Mouse (Mus musculus) hematopoietic stem cell, adult 5-6 weeks (primary cell): ENCODE measurements around the gene Kcnmb4. TPM values are rescaled to one million over a fixed set of nuclear protein-coding genes. Genes with fewer than 3 reads are reported as not detected.

Experiments used
- ATAC-seq, 2 experiments: fragments of 125-278 bp in 1 of 2; replicated peaks in 1 of 2; 2 replicates each; pipeline ENCODE4 v1.8.0; 2016 to 2017; ENCODE audit warnings: inconsistent platforms in 2 of 2, mild to moderate bottlenecking in 2 of 2, moderate number of reproducible peaks in 2 of 2, low read depth in 1 of 2, moderate TSS enrichment in 1 of 2; ENCODE audit not compliant: low FRiP score in 2 of 2, poor library complexity in 2 of 2, severe bottlenecking in 2 of 2, insufficient read depth in 1 of 2, low TSS enrichment in 1 of 2
- total RNA-seq: library from RNA; stranded (forward); fragments of 172-1452, 232-1000 nt; gene quantifications from 2 replicates; pipeline ENCODE4 v1.2.3, GENCODE M21; 2017

The Kcnmb4 gene
- total RNA-seq, 1 experiment from 2014 or later: not detected

DNA sequence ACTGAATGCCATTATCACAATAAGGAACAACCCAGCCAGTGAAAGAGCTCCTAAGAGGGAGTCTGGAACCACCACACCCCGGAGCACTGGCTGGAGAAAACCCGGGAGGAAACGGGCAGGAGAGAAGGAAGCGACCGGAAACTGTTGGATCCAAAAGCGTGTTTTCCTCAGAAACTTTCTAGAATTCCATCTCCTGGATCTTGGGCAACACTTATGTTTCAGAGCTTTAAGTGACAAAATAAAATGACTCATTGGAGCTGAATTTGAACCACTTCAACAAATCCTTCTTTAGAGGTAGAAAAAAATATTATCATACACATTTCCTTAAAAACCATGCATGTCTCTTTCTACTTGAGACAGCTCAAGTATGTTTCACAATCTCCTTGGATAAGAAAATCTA, 52.7 kb downstream of the Kcnmb4 start:
- no peak for ATAC-seq

DNA sequence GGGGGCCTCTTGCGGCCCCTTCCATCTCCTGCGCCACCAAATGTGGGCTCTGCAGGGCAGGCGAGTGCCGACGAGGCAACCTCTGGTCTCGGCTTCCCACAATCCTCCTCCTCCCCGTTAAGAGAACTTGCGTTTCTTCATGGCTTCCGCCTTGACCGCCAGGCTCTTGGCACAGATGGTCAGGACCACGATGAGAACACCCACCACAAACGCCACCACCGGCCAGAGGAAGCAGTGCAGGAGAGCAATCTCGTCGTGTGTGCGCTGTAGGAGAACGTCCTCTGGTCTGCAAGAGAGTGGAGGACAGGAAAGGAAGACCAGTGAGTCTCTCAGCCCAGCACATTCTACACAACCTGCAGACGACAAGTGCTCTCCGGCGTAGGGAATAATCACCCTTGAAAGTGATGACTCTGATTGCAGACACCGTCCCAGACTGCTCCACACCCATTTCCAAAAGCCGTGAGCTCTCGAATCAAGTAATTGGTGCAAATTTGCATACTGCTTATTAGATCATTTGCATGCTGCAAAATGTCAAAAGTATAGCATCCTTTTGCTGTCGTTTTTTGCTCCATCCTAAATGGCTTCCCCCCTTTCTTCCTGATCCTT, 55.5 kb downstream of the Kcnmb4 start:
- no peak for ATAC-seq

DNA sequence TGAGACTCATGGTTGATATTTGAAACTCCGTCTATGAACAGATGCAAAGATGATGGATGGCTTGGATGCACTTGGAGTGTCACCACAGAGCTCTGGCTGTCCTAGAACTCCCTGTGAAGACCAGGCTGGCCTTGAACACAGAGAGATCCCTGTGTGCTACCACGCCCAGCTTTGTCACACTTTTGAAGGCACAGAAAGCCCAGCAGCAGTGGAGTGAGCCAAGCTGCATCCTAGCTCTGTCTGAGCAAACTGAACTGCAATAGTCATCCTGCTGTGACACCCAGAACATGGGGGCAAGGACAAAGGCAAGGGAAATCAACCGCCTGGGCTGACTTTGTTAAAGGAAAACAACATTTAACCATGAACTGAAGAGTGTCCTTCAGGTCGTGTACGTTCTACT, 57.0 kb downstream of the Kcnmb4 start:
- no peak for ATAC-seq

DNA sequence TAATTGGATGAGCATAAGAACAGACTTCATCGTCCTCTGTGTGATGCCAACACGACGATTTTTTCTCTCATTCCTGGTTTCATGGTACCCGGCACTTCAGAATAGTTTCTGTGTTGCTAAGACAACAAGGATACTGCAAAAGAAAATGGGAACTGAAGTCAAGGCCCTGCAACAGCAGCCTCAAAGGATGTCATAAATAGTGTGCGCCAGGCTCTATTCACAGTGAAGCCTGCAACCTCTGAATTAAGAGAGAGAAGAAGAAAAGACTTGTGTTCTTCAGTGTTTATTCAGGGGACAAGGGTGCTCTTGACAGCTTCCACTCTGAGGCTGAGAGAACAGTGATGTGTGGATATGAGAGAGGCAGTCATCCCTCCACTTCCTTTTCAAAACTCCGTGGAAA, 57.5 kb downstream of the Kcnmb4 start:
- no peak for ATAC-seq

DNA sequence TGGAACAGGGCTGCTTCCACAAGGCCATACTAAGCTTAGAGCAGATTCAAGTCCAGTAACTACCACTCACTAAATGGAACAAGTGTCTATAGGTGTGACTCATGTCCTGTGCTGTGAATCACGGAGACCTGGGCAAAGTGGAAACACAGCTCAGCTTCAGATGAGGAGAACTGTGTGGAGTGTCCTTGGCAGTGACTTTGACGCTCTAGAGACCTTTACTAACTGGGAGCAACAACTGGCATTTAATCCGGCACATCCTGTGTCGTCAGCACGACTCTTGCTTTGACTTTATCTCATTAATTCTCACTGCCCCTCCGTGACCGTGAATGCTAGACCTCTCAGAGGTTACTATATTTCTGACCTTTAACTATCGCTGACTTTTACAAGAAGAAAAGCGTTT, 62.9 kb downstream of the Kcnmb4 start:
- ATAC-seq: no peak

DNA sequence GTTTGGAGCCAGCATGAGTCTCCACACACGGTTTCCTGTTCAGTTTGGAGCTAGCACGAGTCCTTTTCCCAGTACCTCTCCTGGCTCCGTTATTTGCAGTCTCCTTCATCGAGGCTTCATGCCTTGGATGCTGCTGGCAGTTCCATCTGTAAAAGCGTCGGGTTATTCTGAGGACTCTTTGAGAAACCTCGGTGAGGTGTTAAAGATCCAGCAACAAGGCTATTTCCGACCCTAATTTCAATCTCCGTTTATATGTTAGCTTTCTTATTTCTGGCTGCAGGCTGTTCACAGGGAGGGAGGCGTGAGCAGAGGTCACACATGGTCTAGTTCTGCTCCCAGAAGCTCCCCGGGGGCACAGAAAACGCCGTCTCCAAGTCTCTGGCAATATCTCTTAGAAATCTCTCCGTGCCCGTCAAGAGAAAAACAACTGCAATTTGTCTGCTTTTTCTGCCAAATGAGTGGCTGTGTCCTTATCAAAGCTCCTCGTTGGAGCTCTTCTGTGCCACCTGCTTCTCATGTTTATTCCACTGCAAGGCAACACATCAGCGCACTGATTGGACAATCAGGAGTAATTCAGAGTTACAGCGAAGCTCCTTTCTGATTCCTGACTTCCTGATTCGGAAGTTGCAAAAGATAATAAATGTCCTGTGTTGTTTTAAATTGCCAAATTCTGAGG, 65.9 kb downstream of the Kcnmb4 start:
- no peak for ATAC-seq

DNA sequence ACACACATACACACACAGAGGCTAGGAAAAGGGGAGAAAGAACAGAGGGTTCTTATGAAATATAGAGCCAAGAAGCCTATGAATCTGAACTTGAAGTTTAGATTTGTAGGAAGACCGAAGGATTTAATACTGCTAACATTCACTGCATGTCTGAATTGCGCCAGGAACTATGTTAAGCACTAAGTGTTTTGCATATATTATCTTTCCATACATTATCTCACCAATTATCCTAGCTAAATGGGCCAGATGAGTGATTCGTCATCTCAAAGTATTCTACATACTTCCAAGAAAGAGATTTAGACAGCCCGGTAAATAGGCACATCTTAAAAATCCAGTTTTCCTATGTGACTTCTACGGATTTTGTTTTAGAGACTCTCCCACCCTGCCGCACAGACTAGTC, 68.7 kb downstream of the Kcnmb4 start:
- ATAC-seq: no peak

DNA sequence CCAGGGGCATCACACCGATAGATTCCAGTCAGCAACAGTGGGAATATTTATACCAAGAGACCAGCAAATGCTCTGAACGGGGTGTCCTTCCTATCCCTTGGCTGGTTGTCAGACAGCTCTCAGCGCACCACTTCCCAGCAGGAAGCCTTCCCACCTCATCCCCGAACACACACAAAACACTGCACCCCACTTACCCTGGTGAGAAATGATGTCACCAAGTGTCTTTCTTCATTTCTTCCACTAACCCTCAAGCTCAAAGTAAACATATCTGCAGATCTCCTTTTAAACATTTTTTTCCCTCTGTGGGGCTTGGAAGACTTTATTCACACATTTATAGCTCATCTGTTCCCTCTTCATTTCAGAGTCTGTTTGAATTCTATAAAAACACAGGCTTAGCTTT, 70.0 kb downstream of the Kcnmb4 start:
- no peak for ATAC-seq

DNA sequence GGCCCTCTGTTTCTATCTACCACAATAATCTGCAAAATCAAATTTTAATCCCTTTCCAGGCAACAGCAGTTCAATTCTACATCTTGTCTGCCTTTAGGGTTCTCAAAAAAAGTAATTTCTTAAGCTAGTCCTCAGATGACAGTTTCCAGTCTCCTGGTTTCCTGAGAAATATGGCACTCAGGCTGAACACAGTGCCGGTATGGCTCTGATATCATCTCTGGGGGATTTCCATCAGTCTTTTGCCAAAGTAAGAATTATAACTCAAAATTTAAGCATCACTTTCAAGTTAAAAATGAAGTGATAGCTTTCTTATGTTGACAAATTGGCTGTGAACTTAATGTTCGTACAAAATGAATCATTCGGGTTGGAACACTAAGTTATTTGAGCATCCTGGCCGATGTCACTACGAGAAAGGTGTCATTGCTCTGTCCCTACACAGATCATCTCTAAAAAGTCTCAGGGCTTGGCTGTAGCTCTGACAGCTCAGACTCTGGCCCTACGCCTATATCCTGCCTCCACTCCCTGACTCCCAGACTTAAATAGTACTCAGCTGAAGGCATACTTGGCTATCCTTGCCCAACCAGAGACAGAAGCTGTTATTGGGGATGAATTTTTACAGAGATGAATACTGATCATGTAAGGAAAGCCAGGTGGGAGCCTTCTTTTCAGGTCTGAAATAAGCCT, 70.8 kb downstream of the Kcnmb4 start:
- ATAC-seq: no peak

DNA sequence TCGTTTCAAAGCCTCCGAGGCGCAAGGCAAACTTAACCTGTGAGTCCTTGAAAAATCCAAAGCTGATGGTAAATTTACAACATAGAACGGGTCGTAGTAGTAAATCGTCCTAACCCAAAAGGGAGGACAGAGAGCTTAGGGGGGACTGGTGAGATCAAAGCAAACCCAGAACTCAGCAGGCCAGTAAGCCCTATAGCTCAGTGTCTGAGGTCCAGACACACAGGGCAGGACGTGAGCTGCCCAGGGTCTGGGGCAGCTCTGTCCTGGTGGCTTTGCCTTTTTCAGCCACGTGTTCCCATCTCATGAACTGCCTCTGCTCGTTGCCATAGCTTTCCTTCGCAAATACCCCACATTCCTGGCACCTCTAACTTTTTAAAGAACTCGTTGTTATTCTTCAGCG, 75.7 kb downstream of the Kcnmb4 start:
- no peak for ATAC-seq

DNA sequence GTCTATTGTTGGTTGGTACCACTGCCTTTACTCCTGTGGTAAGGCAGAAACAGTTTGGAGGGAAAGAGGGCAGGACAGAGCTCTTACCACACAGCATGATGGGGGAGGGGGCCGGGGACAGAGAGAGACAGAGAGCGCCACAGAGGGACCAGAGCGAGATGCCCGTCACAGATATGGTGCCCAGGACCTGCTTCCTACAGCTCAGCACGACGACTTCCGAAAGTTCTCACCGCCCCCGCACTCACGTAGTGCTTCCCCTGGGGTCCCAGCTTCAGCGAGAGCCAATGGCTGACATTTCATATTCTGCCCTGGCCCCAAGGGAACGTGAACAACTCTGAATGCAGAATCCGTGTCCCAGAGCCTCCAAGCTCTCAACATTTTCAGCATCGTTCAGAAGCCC, 76.1 kb downstream of the Kcnmb4 start:
- ATAC-seq: 0 out of 4 replicates have a peak, but pooled peaks of 1 of the 2 experiments have one; percentile 5

DNA sequence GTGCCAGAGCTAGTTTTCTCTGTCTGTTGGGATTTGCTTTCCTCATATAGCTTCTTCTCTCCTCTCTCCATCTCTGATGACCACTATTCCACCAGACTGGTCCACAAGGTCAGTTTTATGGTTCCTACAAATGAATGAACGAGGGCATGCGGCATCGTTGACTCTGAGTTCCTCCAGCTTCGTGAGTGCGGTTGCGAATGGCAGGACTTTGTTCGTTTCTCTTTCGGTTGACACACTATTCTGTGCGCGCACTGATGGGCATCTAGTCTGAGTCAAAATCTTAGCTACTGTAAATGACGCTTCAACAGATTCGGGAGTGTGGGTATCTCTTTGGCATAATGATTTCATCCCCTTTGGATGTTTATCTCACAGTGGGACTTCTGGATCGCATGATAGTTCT, 76.7 kb downstream of the Kcnmb4 start:
- no peak for ATAC-seq

DNA sequence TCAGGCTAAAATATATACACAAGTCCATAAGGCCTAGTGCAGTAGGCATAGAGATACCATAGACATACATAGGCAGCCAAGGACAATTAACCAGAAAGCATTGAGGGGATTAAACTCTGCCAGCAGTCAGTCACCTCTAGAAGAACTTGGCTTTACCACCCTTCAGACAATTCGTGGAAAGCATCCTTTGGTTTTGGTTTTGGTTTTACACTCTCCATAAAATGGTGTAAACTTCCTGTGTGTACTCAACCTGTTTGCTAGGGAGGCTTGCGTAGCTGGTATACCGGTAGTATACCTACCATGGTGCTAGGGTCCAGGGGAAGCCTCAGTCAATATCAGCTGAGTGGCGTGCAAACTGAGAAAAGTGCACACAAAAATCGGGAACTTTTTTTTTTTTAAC, 77.4 kb downstream of the Kcnmb4 start:
- no peak for ATAC-seq

DNA sequence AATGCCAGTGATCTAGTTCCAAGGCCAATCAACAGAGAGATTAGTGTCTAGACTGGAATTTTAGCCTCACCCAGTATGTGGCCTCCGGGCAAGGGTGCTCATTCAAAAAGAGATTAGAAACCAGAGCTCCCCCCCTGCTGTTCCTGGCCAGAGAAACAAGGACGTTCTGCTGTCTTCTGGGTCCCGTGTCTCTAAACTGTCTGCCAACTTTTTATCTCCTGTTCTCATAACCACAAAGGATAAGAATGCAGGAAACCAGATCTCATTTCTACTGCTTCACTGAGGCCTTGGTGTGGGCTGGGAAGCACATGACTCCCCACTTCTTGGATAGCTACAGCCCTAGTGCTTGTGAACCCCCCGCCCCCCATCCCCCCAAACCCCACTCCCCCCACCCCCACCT, 79.1 kb downstream of the Kcnmb4 start:
- 0 out of 4 replicates have a peak, but pooled peaks of 1 of the 2 experiments have one; percentile 44 for ATAC-seq

DNA sequence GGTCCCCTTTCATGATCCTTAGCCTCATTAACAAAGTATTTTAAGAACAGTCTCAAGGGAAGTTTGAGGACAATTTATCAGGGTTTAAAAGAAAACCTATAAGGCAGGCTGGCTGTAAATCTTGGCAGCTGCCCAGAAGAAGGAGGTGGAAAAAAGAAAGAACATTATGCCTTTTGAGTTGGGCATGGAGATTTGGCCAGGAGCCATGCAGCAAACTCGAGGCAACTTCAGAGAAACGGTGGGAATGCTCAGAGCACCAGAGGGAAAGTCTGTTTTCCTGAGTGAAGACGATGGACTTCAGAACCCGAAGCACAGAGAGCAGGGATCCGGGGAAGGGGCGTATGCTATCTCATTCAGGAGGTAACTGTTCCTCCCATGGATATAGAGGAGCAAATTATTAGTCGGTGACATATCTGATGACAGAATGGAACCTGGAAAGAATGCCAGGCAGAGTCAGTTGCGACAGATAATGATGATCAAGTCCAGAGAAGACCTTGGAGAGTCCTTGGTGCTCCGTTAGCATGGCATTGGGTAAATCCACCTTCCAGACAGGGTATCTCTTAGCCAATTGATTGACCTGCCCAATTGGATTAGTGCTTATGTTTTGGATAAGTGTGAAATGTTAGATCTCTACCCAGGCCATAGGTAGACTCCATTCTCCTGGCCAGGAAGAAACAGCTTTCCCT, 79.7 kb downstream of the Kcnmb4 start:
- ATAC-seq: no peak

DNA sequence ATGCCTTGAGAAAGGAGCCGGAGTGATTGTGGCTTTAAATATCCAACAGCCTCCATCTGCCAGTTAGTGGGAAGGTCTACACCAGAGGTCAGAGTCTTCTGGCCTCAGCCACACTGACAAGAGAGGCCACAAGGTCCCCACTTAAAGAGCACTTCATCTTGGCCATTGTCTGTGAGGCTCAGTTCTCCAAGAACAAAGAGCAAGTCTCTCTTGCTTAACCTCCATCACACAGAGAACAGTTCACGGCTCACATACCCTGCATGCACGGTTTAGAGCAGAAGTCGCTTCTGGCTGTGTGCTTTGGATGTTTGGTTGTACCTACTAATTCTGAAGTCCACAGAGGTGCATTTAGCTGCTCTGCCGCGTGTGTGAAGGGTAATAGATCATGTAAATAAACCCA, 84.8 kb downstream of the Kcnmb4 start:
- no peak for ATAC-seq

DNA sequence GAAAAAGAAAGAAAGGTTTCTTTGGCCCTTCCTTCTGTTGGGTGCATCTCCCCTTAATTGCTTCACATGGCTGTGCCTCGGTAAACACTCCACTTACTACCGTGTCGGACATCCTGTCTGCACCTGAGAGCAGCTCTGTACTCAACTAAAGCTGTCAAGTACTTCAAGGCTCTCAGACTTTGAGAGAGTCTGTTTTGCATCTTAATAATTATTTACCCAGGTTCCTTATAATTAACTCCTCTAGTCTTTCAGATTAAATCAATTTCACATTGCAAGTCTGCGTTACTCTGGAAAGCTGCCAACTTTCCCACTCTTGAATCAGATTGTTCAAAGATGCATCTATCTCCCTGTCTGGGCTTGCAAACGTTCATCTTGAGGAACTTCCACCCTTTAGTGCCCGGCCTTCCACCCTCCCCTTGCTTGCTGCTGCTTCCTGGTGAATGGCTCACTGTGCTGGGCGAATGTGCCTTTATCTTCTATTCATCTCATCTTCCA, 87.2 kb downstream of the Kcnmb4 start:
- ATAC-seq: no peak

DNA sequence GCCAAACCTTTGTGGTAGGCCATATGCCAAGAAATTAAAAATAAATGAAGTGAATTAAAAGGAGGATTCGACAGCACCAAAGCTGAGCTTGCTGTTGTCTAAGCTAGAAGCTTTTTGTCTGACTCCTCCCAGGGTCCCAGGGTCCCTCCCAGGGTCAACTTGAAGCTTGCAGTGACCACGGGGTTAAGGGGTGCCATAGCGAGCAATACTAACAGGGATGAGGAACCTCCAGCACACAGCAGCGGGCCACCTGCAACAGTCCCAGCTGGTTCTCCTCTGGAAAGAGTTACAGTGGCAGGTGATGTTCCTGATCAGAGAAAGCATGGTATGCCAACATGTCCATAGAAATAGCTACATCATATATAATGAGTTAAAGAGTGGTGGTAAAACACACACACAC, 89.3 kb downstream of the Kcnmb4 start:
- ATAC-seq: no peak
